Mouse (Mus musculus) liver, embryonic 11.5 days (tissue): ENCODE measurements around the gene Hoxa2. TPM values are rescaled to one million over a fixed set of nuclear protein-coding genes. Genes with fewer than 3 reads are reported as not detected.

ENCODE experiments used
- ATAC-seq: fragments of 200-750 bp; cut with Nextera tagmentation; replicated peaks from 2 replicates; pipeline ENCODE4 v1.8.0; 2017; ENCODE audit warnings: moderate number of reproducible peaks, mild to moderate bottlenecking, moderate TSS enrichment, moderate library complexity; ENCODE audit not compliant: low FRiP score
- DNase-seq: peaks from one replicate; pipeline ENCODE4 v3.0.0-alpha.2; 2017; ENCODE audit warnings: low spot score
- H3K27ac ChIP-seq: fragments of 300-500 bp; sonication (generic); 2 replicates; pipeline ENCODE4 v1.5.1; 2014; ENCODE audit warnings: mild to moderate bottlenecking, low read depth, low read length, control low read depth
- H3K27me3 ChIP-seq: fragments of 300-500 bp; sonication (generic); replicated peaks from 2 replicates; pipeline ENCODE4 v1.6.1; 2014; ENCODE audit warnings: low read length, mixed read lengths; ENCODE audit not compliant: control insufficient read depth, insufficient read depth
- H3K36me3 ChIP-seq: fragments of 300-500 bp; sonication (generic); 2 replicates; pipeline ENCODE4 v1.6.1; 2014; ENCODE audit warnings: mild to moderate bottlenecking, low read length, moderate library complexity, mixed read lengths; ENCODE audit not compliant: control insufficient read depth, insufficient read depth
- H3K4me1 ChIP-seq: fragments of 300-500 bp; sonication (generic); replicated peaks from 2 replicates; pipeline ENCODE4 v1.6.1; 2014; ENCODE audit warnings: low read length, mixed read lengths; ENCODE audit not compliant: control insufficient read depth, insufficient read depth
- H3K4me2 ChIP-seq: fragments of 300-500 bp; sonication (generic); 2 replicates; pipeline ENCODE4 v1.6.1; 2014; ENCODE audit warnings: mild to moderate bottlenecking, control low read depth, moderate library complexity
- H3K4me3 ChIP-seq: fragments of 300-500 bp; sonication (generic); 2 replicates; pipeline ENCODE4 v1.5.1; 2014; ENCODE audit warnings: low read depth, low read length, control low read depth
- H3K9ac ChIP-seq: fragments of 300-500 bp; sonication (generic); 2 replicates; pipeline ENCODE4 v1.6.1; 2014; ENCODE audit warnings: low read depth, low read length, control low read depth
- H3K9me3 ChIP-seq: fragments of 300-500 bp; sonication (generic); 2 replicates; pipeline ENCODE4 v1.6.1; 2016; ENCODE audit warnings: low read length, inconsistent platforms, mixed read lengths; ENCODE audit not compliant: control insufficient read depth
- WGBS: fragments of 180-500 bp; shearing (Covaris S2); extraction: QIAGEN DNeasy Blood & Tissue Kit; methylation state at CpG from one replicate; pipeline ENCODE4 v1.1.7; 2014; 5-methylcytosine and 5-hydroxymethylcytosine counted together
- polyA plus RNA-seq: library from polyadenylated mRNA; unstranded; fragments of >200 nt; fragmentation: Nextera tagmentation; extraction: Ambion mirVana; gene quantifications from 2 replicates; pipeline ENCODE4 v1.2.1, GENCODE M21; 2014

The Hoxa2 gene
- polyA plus RNA-seq, 1 experiment from 2014 or later = 4.3 TPM

- peaks cover 12% of the 10 kb centered on the region for H3K4me1 ChIP-seq
- peak overlapping the region; percentile 78 for H3K27ac ChIP-seq
- peaks cover 99% of the 10 kb centered on the region for H3K27me3 ChIP-seq
- H3K36me3 ChIP-seq = no peaks in the 10 kb centered on the region
- peak overlapping the region; percentile 55 for H3K4me2 ChIP-seq
- no peak overlapping the region for H3K4me3 ChIP-seq
- H3K9me3 ChIP-seq = no peaks in the 10 kb centered on the region
- ATAC-seq = no peak
- DNase-seq = no peak
- H3K9ac ChIP-seq = no peak overlapping the region
- WGBS = 12% methylated on average over 4 of the region's 4 CpGs
These were observed 1.9 kb upstream of the Hoxa2 start for GRCm38 (mm10) chr6:52166431-52167077.

- no peaks in the 10 kb centered on the region for H3K36me3 ChIP-seq
- H3K9me3 ChIP-seq = no peaks in the 10 kb centered on the region
- peak overlapping the region; percentile 37 for H3K4me3 ChIP-seq
- ATAC-seq (no peak), DNase-seq (peak; percentile 39)
- peaks cover 97% of the 10 kb centered on the region for H3K27me3 ChIP-seq
- H3K4me1 ChIP-seq = peaks cover 12% of the 10 kb centered on the region
- peak overlapping the region; percentile 55 for H3K9ac ChIP-seq
- H3K27ac ChIP-seq = peak overlapping the region; percentile 78
- H3K4me2 ChIP-seq = peak overlapping the region; percentile 48
- 2% methylated on average over 28 of the region's 28 CpGs for WGBS
These were observed 1.1 kb upstream of the Hoxa2 start for GRCm38 (mm10) chr6:52165441-52166370.

- no peaks in the 10 kb centered on the region for H3K9me3 ChIP-seq
- no peak for ATAC-seq
- no peaks in the 10 kb centered on the region for H3K36me3 ChIP-seq
- peak overlapping the region; percentile 47 for H3K9ac ChIP-seq
- under 1% methylated on average over 39 of the region's 39 CpGs for WGBS
- peak overlapping the region; percentile 48 for H3K4me2 ChIP-seq
- peaks cover 97% of the 10 kb centered on the region for H3K27me3 ChIP-seq
- peak; percentile 55 for DNase-seq
- peak overlapping the region; percentile 41 for H3K4me3 ChIP-seq
- H3K4me1 ChIP-seq = 0 out of 2 replicates have a peak, but pooled peaks cover 3% of the 10 kb centered on the region
- H3K27ac ChIP-seq = peak overlapping the region; percentile 86
These were observed 493 bp downstream of the Hoxa2 start for GRCm38 (mm10) chr6:52164051-52164625.

GRCm38 (mm10) chr6:52163366-52164031 lies 1.1 kb downstream of the Hoxa2 start:
- no peak for ATAC-seq

GRCm38 (mm10) chr6:52162611-52163365 lies 1.8 kb downstream of the Hoxa2 start:
- Histone ChIP-seq H3K4me2 (peak overlapping the region; percentile 48), H3K36me3 (no peaks in the 10 kb centered on the region), H3K27me3 (peaks cover 98% of the 10 kb centered on the region), H3K9me3 (no peaks in the 10 kb centered on the region), H3K4me1 (no peaks in the 10 kb centered on the region), H3K27ac (peak overlapping the region; percentile 72; the same call in 1 of the 2 replicates), H3K4me3 (peak overlapping the region; percentile 41), H3K9ac (peak overlapping the region; percentile 47)
- no peak for DNase-seq
- ATAC-seq = no peak
- WGBS = 11% methylated on average over 14 of the region's 14 CpGs

More at GRCm38 (mm10) chr6:52163366-52164031, 1.1 kb downstream of the Hoxa2 start:
- H3K27ac ChIP-seq = peak overlapping the region; percentile 86
- peak overlapping the region; percentile 41 for H3K4me3 ChIP-seq
- H3K9ac ChIP-seq = peak overlapping the region; percentile 47; the same call in 1 of the 2 replicates
- DNase-seq = peak; percentile 49
- H3K4me1 ChIP-seq = no peaks in the 10 kb centered on the region
- peak overlapping the region; percentile 48 for H3K4me2 ChIP-seq
- no peaks in the 10 kb centered on the region for H3K9me3 ChIP-seq
- peaks cover 98% of the 10 kb centered on the region for H3K27me3 ChIP-seq
- WGBS = 8% methylated on average over 17 of the region's 17 CpGs
- H3K36me3 ChIP-seq = no peaks in the 10 kb centered on the region

GRCm38 (mm10) chr6:52162093-52162380 lies 2.6 kb downstream of the Hoxa2 start:
- peak overlapping the region; percentile 83 for H3K4me2 ChIP-seq
- DNase-seq = no peak
- H3K4me1 ChIP-seq = no peaks in the 10 kb centered on the region
- H3K9me3 ChIP-seq = no peaks in the 10 kb centered on the region
- no peak overlapping the region for H3K4me3 ChIP-seq
- no peak for ATAC-seq
- peak overlapping the region; percentile 7; the same call in 1 of the 2 replicates for H3K9ac ChIP-seq
- H3K27ac ChIP-seq = no peak overlapping the region
- H3K36me3 ChIP-seq = no peaks in the 10 kb centered on the region
- 25% methylated on average over 1 of the region's 1 CpGs for WGBS
- H3K27me3 ChIP-seq = peaks cover 98% of the 10 kb centered on the region

GRCm38 (mm10) chr6:52161336-52162092 lies 3.1 kb downstream of the Hoxa2 start:
- Histone ChIP-seq H3K36me3 (no peaks in the 10 kb centered on the region), H3K4me2 (peak overlapping the region; percentile 83), H3K27me3 (peaks cover 98% of the 10 kb centered on the region), H3K27ac (peak overlapping the region; percentile 84; the same call in 1 of the 2 replicates), H3K9me3 (no peaks in the 10 kb centered on the region), H3K9ac (peak overlapping the region; percentile 7; the same call in 1 of the 2 replicates), H3K4me1 (no peaks in the 10 kb centered on the region), H3K4me3 (peak overlapping the region; percentile 66)
- ATAC-seq = no peak
- 22% methylated on average over 8 of the region's 8 CpGs for WGBS
- DNase-seq = no peak
